Mouse (Mus musculus) Muller cell, postnatal 12 days (primary cell): Measurements from ENCODE around the gene Mcrs1.

ENCODE experiments used
- DNase-seq: peaks from one replicate; pipeline ENCODE4 v3.0.0-alpha.2; 2015; ENCODE audit errors: inconsistent ontology term

The Mcrs1 gene

DNA sequence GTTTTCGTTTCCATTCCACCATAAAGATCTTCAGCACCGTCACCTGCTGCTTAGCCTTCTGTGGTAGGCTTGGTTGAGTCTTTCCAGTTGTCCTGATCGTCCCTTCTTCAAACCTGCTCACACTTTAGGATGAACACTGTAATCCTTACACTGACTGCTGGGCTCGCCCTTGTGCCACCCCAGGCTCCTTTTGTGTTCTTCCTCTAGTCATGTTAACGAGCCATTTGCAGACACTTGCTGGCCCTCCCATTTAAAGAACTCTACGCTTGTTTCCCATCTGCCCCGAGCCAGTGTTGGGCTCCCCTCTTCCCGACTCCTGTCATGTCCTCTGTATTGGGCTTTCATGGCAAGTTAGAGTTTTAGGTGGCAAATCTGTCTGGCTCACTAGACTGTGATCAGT is 45.8 kb downstream of the Mcrs1 start:
- DNase-seq: no peak

DNA sequence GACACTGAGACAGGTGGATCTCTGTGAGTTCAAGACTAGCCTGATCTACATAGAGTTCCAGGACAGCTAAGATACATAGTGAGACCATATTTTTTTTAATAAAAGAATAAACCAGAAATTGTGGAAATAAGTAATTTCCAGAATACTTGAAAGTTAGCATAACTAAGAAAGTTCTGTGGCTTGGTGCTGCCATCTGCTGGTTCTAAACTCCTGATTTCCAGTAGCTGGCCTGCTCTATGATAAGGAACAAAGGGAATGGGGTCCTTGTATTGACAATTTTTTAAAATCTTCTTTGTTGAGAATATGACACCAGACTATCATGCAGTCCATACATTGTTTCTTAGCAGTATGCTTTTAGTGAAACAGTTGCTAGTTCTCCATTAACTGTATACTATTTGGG is 53.0 kb downstream of the Mcrs1 start:
- DNase-seq: no peak

DNA sequence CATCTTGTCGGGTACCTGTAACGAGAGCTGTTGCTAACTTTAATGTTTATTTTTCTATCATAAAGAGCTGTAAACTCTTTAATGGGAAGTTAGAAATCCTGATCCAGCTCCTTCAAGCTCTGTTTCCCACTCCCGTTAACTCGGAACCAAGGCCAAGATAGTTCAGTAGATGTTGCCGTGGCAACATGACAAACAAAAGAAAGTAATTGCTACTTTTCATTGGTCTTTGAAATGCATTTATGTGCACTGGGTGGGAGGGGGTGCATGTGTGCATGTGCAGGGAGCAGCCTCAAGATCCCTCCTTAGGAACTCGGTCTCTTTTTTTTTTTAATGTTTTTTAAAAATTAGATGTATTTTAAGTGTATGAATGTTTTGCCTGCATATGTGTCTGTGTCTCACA is 56.7 kb downstream of the Mcrs1 start:
- DNase-seq: no peak

DNA sequence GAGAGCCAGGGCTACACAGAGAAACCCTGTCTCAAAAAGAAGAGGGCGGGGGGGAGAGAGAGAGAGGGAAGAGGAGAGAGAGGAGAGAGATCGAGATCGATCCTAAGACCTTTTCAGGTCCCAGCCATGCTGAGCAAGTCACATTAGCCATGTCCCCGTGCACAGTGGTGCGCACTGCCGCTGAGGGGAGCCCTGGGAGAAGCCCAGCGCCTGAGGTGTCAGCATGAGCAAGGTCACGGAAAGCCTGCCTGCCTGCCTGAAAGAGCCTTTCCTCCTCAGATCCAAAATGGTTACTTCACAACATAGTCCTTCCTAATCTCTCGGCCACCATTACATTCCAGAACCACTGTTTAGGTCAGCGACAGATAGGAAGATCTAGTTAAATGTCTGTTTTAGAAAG is 57.4 kb downstream of the Mcrs1 start:
- DNase-seq: no peak
